Mouse (Mus musculus) cerebellum, postnatal 4 days (tissue): ENCODE measurements around the gene Add3.

Experiments used
- DNase-seq, 2 experiments: peaks; one replicate each; pipeline ENCODE4 v3.0.0; 2022; ENCODE audit warnings: low spot score in 2 of 2, mixed read lengths in 1 of 2

Gene Add3

GRCm38 (mm10) chr19:53263859-53264733 lies 123.9 kb downstream of the Add3 start:
- no peak for DNase-seq

GRCm38 (mm10) chr19:53264821-53265727 lies 124.8 kb downstream of the Add3 start:
- DNase-seq: no peak

GRCm38 (mm10) chr19:53267305-53267704 lies 127.1 kb downstream of the Add3 start:
- DNase-seq: no peak

GRCm38 (mm10) chr19:53273055-53273722 lies 132.9 kb downstream of the Add3 start:
- no peak for DNase-seq

GRCm38 (mm10) chr19:53273781-53274428 lies 133.7 kb downstream of the Add3 start:
- DNase-seq: no peak

- DNase-seq: no peak
Measured at GRCm38 (mm10) chr19:53275204-53275603, 135.0 kb downstream of the Add3 start.

- no peak for DNase-seq
Measured at GRCm38 (mm10) chr19:53276902-53277707, 136.9 kb downstream of the Add3 start.

GRCm38 (mm10) chr19:53278491-53279415 lies 138.5 kb downstream of the Add3 start:
- DNase-seq: no peak

- DNase-seq: no peak
Measured at GRCm38 (mm10) chr19:53280254-53280653, 140.0 kb downstream of the Add3 start.

- DNase-seq: no peak
Measured at GRCm38 (mm10) chr19:53282571-53282970, 142.3 kb downstream of the Add3 start.

- no peak for DNase-seq
Measured at GRCm38 (mm10) chr19:53283742-53284141, 143.5 kb downstream of the Add3 start.

GRCm38 (mm10) chr19:53284268-53285208 lies 144.3 kb downstream of the Add3 start:
- DNase-seq: no peak

- DNase-seq: no peak
Measured at GRCm38 (mm10) chr19:53296331-53297254, 156.3 kb downstream of the Add3 start.
